Mouse (Mus musculus) myocyte (in vitro differentiated cells): ENCODE measurements at regions not wholly inside any gene's neighbourhood (a gene's known extent, or its start where the extent isn't known, plus 50 kb on each side); places are given as distances from the start of the nearest gene placed in this dataset.

ENCODE experiments used
- H3K27me3 ChIP-seq: one replicate; pipeline ENCODE4 v1.6.1; 2011; ENCODE audit not compliant: control insufficient read depth, insufficient read depth, insufficient read length
- H3K36me3 ChIP-seq: one replicate; pipeline ENCODE4 v1.6.1; 2011; ENCODE audit not compliant: control insufficient read depth, insufficient read depth
- H3K4me2 ChIP-seq: one replicate; pipeline ENCODE4 v1.6.1; 2011; ENCODE audit warnings: low read depth, control low read depth
- H3K4me3 ChIP-seq: one replicate; pipeline ENCODE4 v1.5.1; 2011; ENCODE audit warnings: mild to moderate bottlenecking, control low read depth, moderate library complexity
- H3K79me2 ChIP-seq: one replicate; pipeline ENCODE4 v1.6.1; 2011; ENCODE audit not compliant: control insufficient read depth, insufficient read depth
- H3ac ChIP-seq: one replicate; pipeline ENCODE4 v1.6.1; 2011; ENCODE audit not compliant: control insufficient read depth, insufficient read length
- CEBPB ChIP-seq: IDR thresholded peaks from 2 replicates; pipeline ENCODE4 v1.6.1; 2011; ENCODE audit warnings: mild to moderate bottlenecking, moderate library complexity; ENCODE audit not compliant: poor library complexity, insufficient read depth, severe bottlenecking
- E2F4 ChIP-seq: IDR thresholded peaks from one replicate; pipeline ENCODE4 v1.6.1; 2011; ENCODE audit warnings: mild to moderate bottlenecking, control low read depth, moderate library complexity; ENCODE audit not compliant: insufficient read depth
- MAX ChIP-seq: IDR thresholded peaks from one replicate; pipeline ENCODE4 v1.6.1; 2011; ENCODE audit warnings: low read depth, mild to moderate bottlenecking, control low read depth
- MYOD1 ChIP-seq, 3 experiments: IDR thresholded peaks; one replicate each; pipeline ENCODE4 v1.6.1; 2011; ENCODE audit warnings: control low read depth in 2 of 3, low read depth in 2 of 3, mild to moderate bottlenecking in 2 of 3, moderate library complexity in 1 of 3; ENCODE audit not compliant: insufficient read length in 2 of 3, control insufficient read depth in 1 of 3
- MYOG ChIP-seq, 3 experiments: IDR thresholded peaks; one replicate each; pipeline ENCODE4 v1.6.1; 2011; ENCODE audit warnings: control low read depth in 2 of 3, low read depth in 2 of 3, mild to moderate bottlenecking in 2 of 3; ENCODE audit not compliant: insufficient read length in 2 of 3, control insufficient read depth in 1 of 3, insufficient read depth in 1 of 3
- POLR2A ChIP-seq: IDR thresholded peaks from one replicate; pipeline ENCODE4 v1.6.1; 2011; ENCODE audit warnings: low read depth, mild to moderate bottlenecking, control low read depth, moderate library complexity; ENCODE audit not compliant: insufficient read length
- POLR2AphosphoS2 ChIP-seq: IDR thresholded peaks from one replicate; pipeline ENCODE4 v1.6.1; 2011; ENCODE audit warnings: low read depth, control low read depth; ENCODE audit not compliant: insufficient read length
- REST ChIP-seq: IDR thresholded peaks from one replicate; pipeline ENCODE4 v1.6.1; 2011; ENCODE audit warnings: mild to moderate bottlenecking, control low read depth, moderate library complexity; ENCODE audit not compliant: insufficient read depth, insufficient read length
- SRF ChIP-seq: IDR thresholded peaks from one replicate; pipeline ENCODE4 v1.6.1; 2011; ENCODE audit warnings: low read depth; ENCODE audit not compliant: control insufficient read depth, insufficient read length
- TCF12 ChIP-seq: IDR thresholded peaks from one replicate; pipeline ENCODE4 v1.6.1; 2011; ENCODE audit warnings: mild to moderate bottlenecking, control low read depth; ENCODE audit not compliant: poor library complexity, insufficient read depth, severe bottlenecking
- TCF3 ChIP-seq: IDR thresholded peaks from one replicate; pipeline ENCODE4 v1.6.1; 2011; ENCODE audit warnings: low read depth, control low read depth; ENCODE audit not compliant: insufficient read length
- USF1 ChIP-seq: IDR thresholded peaks from one replicate; pipeline ENCODE4 v1.6.1; 2011; ENCODE audit warnings: low read depth, mild to moderate bottlenecking, control low read depth, moderate library complexity

DNA sequence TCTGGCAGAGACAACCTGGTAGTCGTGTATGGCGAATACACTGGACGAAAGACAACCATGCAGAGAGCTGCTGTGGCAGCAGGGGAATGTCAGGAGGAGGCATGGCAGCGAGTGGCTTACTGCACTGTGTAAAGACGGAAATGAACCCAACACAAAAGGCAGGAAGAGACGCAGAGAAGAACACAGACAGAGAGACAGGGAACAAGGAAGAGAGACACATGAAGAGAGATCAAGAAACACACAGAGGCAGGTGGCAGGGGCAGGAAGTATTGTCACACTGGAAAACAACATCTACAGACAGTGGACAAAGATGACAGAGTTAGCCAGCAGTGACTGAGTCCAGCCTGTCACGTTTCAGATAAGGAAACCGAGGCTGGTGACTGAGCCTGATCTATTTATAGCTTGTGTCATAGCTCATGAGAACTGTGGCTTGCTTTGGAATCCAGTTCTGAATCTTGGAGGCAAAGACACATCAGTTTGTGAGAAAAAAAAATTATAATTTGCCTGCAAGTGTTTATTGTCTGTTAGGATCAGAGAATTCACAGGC lies 218.0 kb downstream of the Sipa1l2 start:
- Histone ChIP-seq H3K4me2 (no peak overlapping the region), H3K79me2 (no peaks in the 10 kb centered on the region), H3ac (no peak overlapping the region), H3K36me3 (no peaks in the 10 kb centered on the region), H3K4me3 (no peak overlapping the region), H3K27me3 (no peaks in the 10 kb centered on the region)
- TF ChIP-seq CEBPB (no peak), POLR2A (no peak), E2F4 (no peak), TCF3 (no peak), USF1 (no peak), POLR2AphosphoS2 (no peak), MYOD1 (IDR thresholded peaks at IDR 0.05; ENCODE audit: control insufficient read depth in 1 of 3, insufficient read length in 2 of 3, low read depth in 2 of 3) (no peak), MAX (no peak), REST (no peak), TCF12 (no peak), MYOG (IDR thresholded peaks at IDR 0.05; ENCODE audit: control insufficient read depth in 1 of 3, insufficient read depth in 1 of 3, insufficient read length in 2 of 3, low read depth in 2 of 3) (no peak), SRF (no peak)

GRCm38 (mm10) chr8:125349290-125350025 lies 220.2 kb downstream of the Sipa1l2 start:
- Histone ChIP-seq H3K36me3 (no peaks in the 10 kb centered on the region), H3K4me2 (peak overlapping the region; percentile 27), H3ac (no peak overlapping the region), H3K79me2 (no peaks in the 10 kb centered on the region), H3K27me3 (no peaks in the 10 kb centered on the region), H3K4me3 (no peak overlapping the region)
- TF ChIP-seq MYOG (IDR thresholded peaks at IDR 0.05; ENCODE audit: control insufficient read depth in 1 of 3, insufficient read depth in 1 of 3, insufficient read length in 2 of 3, low read depth in 2 of 3), result peak in 1 of 3 experiments; percentile 69
- TF ChIP-seq REST, result no peak
- peak; percentile 64 for TF ChIP-seq TCF12
- peak; percentile 38 for TF ChIP-seq TCF3
- TF ChIP-seq SRF, result no peak
- no peak for TF ChIP-seq MAX
- peak; percentile 82 for TF ChIP-seq USF1
- TF ChIP-seq MYOD1 (IDR thresholded peaks at IDR 0.05; ENCODE audit: control insufficient read depth in 1 of 3, insufficient read length in 2 of 3, low read depth in 2 of 3), result peak in 1 of 3 experiments; percentile 29

GRCm38 (mm10) chr8:125346182-125346581 lies 223.4 kb downstream of the Sipa1l2 start:
- no peaks in the 10 kb centered on the region for H3K36me3 ChIP-seq
- no peak overlapping the region for H3K4me3 ChIP-seq
- no peaks in the 10 kb centered on the region for H3K79me2 ChIP-seq
- H3ac ChIP-seq, result no peak overlapping the region
- H3K4me2 ChIP-seq, result no peak overlapping the region
- TF ChIP-seq USF1 (no peak), TCF12 (no peak), REST (no peak), E2F4 (no peak), POLR2A (no peak), CEBPB (no peak), TCF3 (no peak), POLR2AphosphoS2 (no peak), MYOD1 (IDR thresholded peaks at IDR 0.05; ENCODE audit: control insufficient read depth in 1 of 3, insufficient read length in 2 of 3, low read depth in 2 of 3) (no peak), MYOG (IDR thresholded peaks at IDR 0.05; ENCODE audit: control insufficient read depth in 1 of 3, insufficient read depth in 1 of 3, insufficient read length in 2 of 3, low read depth in 2 of 3) (no peak), SRF (no peak), MAX (no peak)
- no peaks in the 10 kb centered on the region for H3K27me3 ChIP-seq

DNA sequence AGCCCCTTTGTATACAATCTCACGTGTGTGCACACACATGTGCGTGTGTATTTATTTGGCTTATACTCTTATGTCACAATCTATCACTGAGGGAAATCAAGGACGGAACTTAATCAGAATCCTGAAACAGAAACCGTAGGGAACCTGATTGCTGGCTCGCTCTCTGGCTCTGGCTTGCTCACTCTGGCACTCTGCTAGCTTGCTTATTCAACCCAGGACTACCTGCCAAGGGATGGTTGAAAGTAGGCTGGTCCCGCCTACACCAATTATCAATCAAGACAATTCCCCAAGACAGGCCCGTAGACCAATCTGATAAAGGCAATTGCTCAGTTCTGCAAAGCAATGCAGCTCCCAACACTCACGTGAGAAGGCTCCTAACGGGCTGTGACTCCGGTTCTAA lies 224.0 kb downstream of the Sipa1l2 start:
- no peaks in the 10 kb centered on the region for H3K27me3 ChIP-seq
- H3K79me2 ChIP-seq, result no peaks in the 10 kb centered on the region
- TF ChIP-seq POLR2AphosphoS2, result no peak
- TF ChIP-seq TCF3, result no peak
- no peak for TF ChIP-seq CEBPB
- no peak for TF ChIP-seq USF1
- TF ChIP-seq MYOG (IDR thresholded peaks at IDR 0.05; ENCODE audit: control insufficient read depth in 1 of 3, insufficient read depth in 1 of 3, insufficient read length in 2 of 3, low read depth in 2 of 3), result no peak
- no peak for TF ChIP-seq POLR2A

More for the DNA sequence above, 224.0 kb downstream of the Sipa1l2 start:
- Histone ChIP-seq H3ac (no peak overlapping the region), H3K4me2 (no peak overlapping the region), H3K36me3 (no peaks in the 10 kb centered on the region), H3K4me3 (no peak overlapping the region)
